Mouse (Mus musculus): ENCODE results near the gene Rab26.

The Rab26 gene

GRCm38 (mm10) chr17:24534160-24534718, at the start of gene Rab26:
Rab26 (minus strand) TSS chr17:24534210.
- no peak for DNase-seq

- no peak for DNase-seq
Observed at GRCm38 (mm10) chr17:24580287-24580686, 46.3 kb upstream of the Rab26 start.

GRCm38 (mm10) chr17:24579532-24579931, 45.5 kb upstream of the Rab26 start:
- no peak for DNase-seq

- DNase-seq, result no peak
Observed at GRCm38 (mm10) chr17:24573811-24574210, 39.8 kb upstream of the Rab26 start.

GRCm38 (mm10) chr17:24572651-24573245, 38.7 kb upstream of the Rab26 start:
- DNase-seq, result no peak

GRCm38 (mm10) chr17:24569837-24570236, 35.8 kb upstream of the Rab26 start:
- DNase-seq, result no peak

- DNase-seq, result peak; percentile 12
Observed at GRCm38 (mm10) chr17:24567034-24567779, 33.2 kb upstream of the Rab26 start.

GRCm38 (mm10) chr17:24565792-24566191, 31.8 kb upstream of the Rab26 start:
- DNase-seq, result no peak

- DNase-seq, result no peak
Observed at GRCm38 (mm10) chr17:24565092-24565491, 31.1 kb upstream of the Rab26 start.

GRCm38 (mm10) chr17:24564422-24564821, 30.4 kb upstream of the Rab26 start:
- DNase-seq, result no peak

- no peak for DNase-seq
Observed at GRCm38 (mm10) chr17:24563638-24564037, 29.6 kb upstream of the Rab26 start.

GRCm38 (mm10) chr17:24561592-24561991, 27.6 kb upstream of the Rab26 start:
- DNase-seq, result no peak

- no peak for DNase-seq
Observed at GRCm38 (mm10) chr17:24560301-24561028, 26.5 kb upstream of the Rab26 start.

- DNase-seq, result no peak
Observed at GRCm38 (mm10) chr17:24559146-24559545, 25.1 kb upstream of the Rab26 start.

- DNase-seq, result peak; percentile 35
Observed at GRCm38 (mm10) chr17:24558600-24559099, 24.6 kb upstream of the Rab26 start.

GRCm38 (mm10) chr17:24557091-24557490, 23.1 kb upstream of the Rab26 start:
- DNase-seq, result no peak

- DNase-seq, result no peak
Observed at GRCm38 (mm10) chr17:24551050-24551444, 17.0 kb upstream of the Rab26 start.

GRCm38 (mm10) chr17:24550416-24551049, 16.5 kb upstream of the Rab26 start:
- peak; percentile 90 for DNase-seq

- peak; percentile 99 for DNase-seq
Observed at GRCm38 (mm10) chr17:24549618-24550415, 15.8 kb upstream of the Rab26 start, which contains the start of gene Pkd1. Pkd1 (plus strand) TSS chr17:24549834.

GRCm38 (mm10) chr17:24548921-24549617, 15.1 kb upstream of the Rab26 start:
- DNase-seq, result peak; percentile 53

GRCm38 (mm10) chr17:24548435-24548834, 14.4 kb upstream of the Rab26 start:
- no peak for DNase-seq

All from retina, postnatal 1 day (tissue).